Mouse (Mus musculus): ENCODE measurements around the gene Pld4. TPM values are rescaled to one million over a fixed set of nuclear protein-coding genes. Genes with fewer than 3 reads are reported as not detected.

Pld4 gene
- total and polyA plus RNA-seq, 3 experiments = 112 to 226 (median 149) TPM

- Histone ChIP-seq H3K36me3 (replicated peaks in 1 of 2; ENCODE audit: control insufficient read depth in 1 of 2, insufficient read depth in 1 of 2, low read length in 1 of 2) (no peaks in the 10 kb centered on the region), H3K4me1 (ENCODE audit: control insufficient read depth in 1 of 2, insufficient read depth in 2 of 2) (peaks cover 6 to 12% of the 10 kb centered on the region in 2 experiments), H3K79me2 (replicated peaks; ENCODE audit: control insufficient read depth, extremely low read depth, insufficient read depth, poor library complexity, severe bottlenecking) (no peaks in the 10 kb centered on the region), H3K27me3 (replicated peaks) (peaks cover 55% of the 10 kb centered on the region), H3K9ac (ENCODE audit: insufficient read depth, low read depth) (no peak overlapping the region), H3K4me3 (replicated peaks in 1 of 3; ENCODE audit: low read depth in 2 of 3, low read length in 2 of 3, poor library complexity in 1 of 3) (no peak overlapping the region), H3K27ac (ENCODE audit: insufficient read depth, low read depth) (no peak overlapping the region), H3K4me2 (ENCODE audit: insufficient read depth, low read depth, poor library complexity, severe bottlenecking) (no peak overlapping the region), H3K9me3 (replicated peaks; ENCODE audit: low read length) (no peaks in the 10 kb centered on the region)
- dilution Hi-C loops (cut with MboI; ENCODE audit: extremely low pct_ligation_motif_present, extremely low pct_unique_long_range_greater_than_20kb, low sequenced_read_pairs) (no loop called here), in situ Hi-C loops (cut with MboI; ENCODE audit: low pct_ligation_motif_present, low pct_unique_long_range_greater_than_20kb, low sequenced_read_pairs) (no loop called here)
- TF ChIP-seq POLR2A (IDR thresholded peaks at IDR 0.05; ENCODE audit: low read depth, low read length) (no peak), BHLHE40 (IDR thresholded peaks at IDR 0.05; ENCODE audit: low read depth, low read length) (no peak), ZKSCAN1 (IDR thresholded peaks at IDR 0.05; ENCODE audit: borderline replicate concordance, low read depth, low read length) (no peak), POLR2AphosphoS2 (IDR thresholded peaks at IDR 0.05; ENCODE audit: low read depth, low read length) (no peak), SMC3 (IDR thresholded peaks at IDR 0.05; ENCODE audit: low read depth, low read length) (peak; percentile 21), RAD21 (IDR thresholded peaks at IDR 0.05; ENCODE audit: low read depth, low read length) (peak; percentile 2), CTCF (conservative IDR thresholded peaks at IDR 0.05 in 1 of 2, IDR thresholded peaks at IDR 0.05 in 1 of 2; ENCODE audit: low read depth in 2 of 2, low read length in 2 of 2) (peak; percentile 93 to 96), KAT2A (IDR thresholded peaks at IDR 0.05; ENCODE audit: insufficient replicate concordance, low read length) (no peak), MAZ (IDR thresholded peaks at IDR 0.05; ENCODE audit: low read depth, low read length) (no peak), MAX (IDR thresholded peaks at IDR 0.05; ENCODE audit: low read length) (no peak), ELF1 (IDR thresholded peaks at IDR 0.05; ENCODE audit: low read depth, low read length) (no peak), GABPA (IDR thresholded peaks at IDR 0.05; ENCODE audit: insufficient replicate concordance, low read depth, low read length) (no peak), E2F4 (IDR thresholded peaks at IDR 0.05; ENCODE audit: insufficient replicate concordance, low read depth, low read length) (no peak), HCFC1 (IDR thresholded peaks at IDR 0.05; ENCODE audit: low read depth, low read length) (no peak), TBP (conservative IDR thresholded peaks at IDR 0.05; ENCODE audit: low read depth, low read length) (no peak), SIN3A (IDR thresholded peaks at IDR 0.05; ENCODE audit: low read length) (no peak), JUND (conservative IDR thresholded peaks at IDR 0.05; ENCODE audit: low read depth, low read length) (no peak), PAX5 (IDR thresholded peaks at IDR 0.05; ENCODE audit: low read length) (no peak), TCF12 (IDR thresholded peaks at IDR 0.05; ENCODE audit: low read depth, low read length) (no peak), MEF2A (IDR thresholded peaks at IDR 0.05; ENCODE audit: borderline replicate concordance, low read depth, low read length) (no peak), UBTF (IDR thresholded peaks at IDR 0.05; ENCODE audit: low read depth, low read length) (no peak), USF2 (conservative IDR thresholded peaks at IDR 0.05; ENCODE audit: low read depth, low read length) (no peak), ZC3H11A (IDR thresholded peaks at IDR 0.05; ENCODE audit: low read depth, low read length) (no peak)
- peak; percentile 88 for DNase-seq (ENCODE audit: extremely low read depth)
Observed at GRCm38 (mm10) chr12:112724077-112724805, 36.2 kb upstream of the Pld4 start.
